Mouse (Mus musculus): ENCODE data around the gene Gm11937.

- TF ChIP-seq CTCF (IDR thresholded peaks at IDR 0.05; ENCODE audit: extremely low read depth, insufficient read depth, low read length) (no peak), POLR2A (IDR thresholded peaks at IDR 0.05; ENCODE audit: extremely low read depth, insufficient read depth, low read length) (no peak)
Observed at GRCm38 (mm10) chr11:99562580-99562979, 47.4 kb downstream of the Gm11937 start.

Measured in cortical plate, adult 2 months (tissue).